Mouse (Mus musculus) gastrocnemius, postnatal 25 days (tissue): ENCODE results near the gene Ssna1. TPM values are rescaled to one million over a fixed set of nuclear protein-coding genes. Genes with fewer than 3 reads are reported as not detected.

Source experiments
- DNase-seq: peaks from one replicate; pipeline ENCODE4 v3.0.0; 2022
- long read RNA-seq, 2 experiments: library from polyadenylated mRNA; stranded (forward); transcript quantifications; one replicate each; pipeline ENCODE4 v2.0.0; 2021
- total RNA-seq, 2 experiments: library from RNA; stranded (reverse); gene quantifications; 1 replicate in 1 of 2; 2 replicates in 1 of 2; pipeline ENCODE4 v1.2.3; 2021

Gene Ssna1
- total RNA-seq = 10 to 100 TPM; 31.6 to 33.0 TPM
- long read RNA-seq, experiment 1, transcript Ssna1-201 (3 exons, 862 nt) = major isoform, 31 of 68 reads
- long read RNA-seq, experiment 1, transcript Ssna1-204 (2 exons, 1,006 nt) = minor isoform, 25 of 68 reads
- long read RNA-seq, experiment 1, partial matches to known transcripts = 0 of 68 reads
- long read RNA-seq, experiment 1, other reads (novel, unspliced or antisense) = 9 of 68 reads
- long read RNA-seq, experiment 2, transcript Ssna1-204 (2 exons, 1,006 nt) = minor isoform, 17 of 64 reads
- long read RNA-seq, experiment 2, transcript Ssna1-201 (3 exons, 862 nt) = major isoform, 38 of 64 reads
- long read RNA-seq, experiment 2, partial matches to known transcripts = 0 of 64 reads
- long read RNA-seq, experiment 2, other reads (novel, unspliced or antisense) = 7 of 64 reads

DNA sequence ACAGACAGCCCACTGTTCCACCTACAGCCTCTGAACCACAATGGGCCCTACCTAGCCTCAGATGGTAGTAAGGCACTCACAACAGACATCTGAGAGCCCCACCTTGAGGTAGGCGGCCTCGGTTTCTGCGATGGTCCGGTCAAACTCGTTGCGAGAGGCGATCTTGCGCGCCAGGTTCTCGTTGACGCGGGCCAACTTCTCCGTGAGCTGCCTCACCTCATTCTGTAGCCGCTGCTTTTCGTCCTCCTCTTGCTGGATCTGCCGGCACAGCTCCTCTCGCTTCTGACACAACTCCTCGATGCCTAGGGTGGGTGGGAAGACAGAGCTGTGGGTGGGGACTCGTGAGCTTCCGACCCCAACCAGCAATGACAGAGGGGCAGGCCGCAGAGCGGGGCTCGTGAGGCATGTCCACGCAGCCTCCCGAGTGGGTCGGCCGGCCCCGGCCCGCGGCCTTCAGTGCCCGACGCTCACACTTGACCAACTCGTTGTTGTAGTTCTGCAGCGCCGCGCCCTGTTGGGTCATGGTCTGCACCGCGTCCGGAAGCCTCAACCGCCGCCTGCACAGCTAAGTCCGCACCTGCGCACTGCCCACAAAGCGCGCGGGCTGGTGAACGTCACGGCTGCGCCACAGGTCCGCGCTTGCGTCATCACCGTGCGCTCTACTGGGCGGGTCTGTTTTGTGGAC, at the start of gene Ssna1, which contains the start of gene Anapc2:
Gene Ssna1, minus strand, starts transcription at position 612 of the 685 bp plus-strand sequence.
Gene Anapc2, plus strand, starts transcription at position 652 of the 685 bp plus-strand sequence.
- peak; percentile 95 for DNase-seq

GRCm38 (mm10) chr2:25320084-25320483, 47.8 kb upstream of the Ssna1 start:
- no peak for DNase-seq

- DNase-seq = peak; percentile 21
Measured at GRCm38 (mm10) chr2:25318971-25319773, 46.9 kb upstream of the Ssna1 start, which contains the start of gene Grin1. Gene Grin1 (minus strand): TSS chr2:25319187.

DNA sequence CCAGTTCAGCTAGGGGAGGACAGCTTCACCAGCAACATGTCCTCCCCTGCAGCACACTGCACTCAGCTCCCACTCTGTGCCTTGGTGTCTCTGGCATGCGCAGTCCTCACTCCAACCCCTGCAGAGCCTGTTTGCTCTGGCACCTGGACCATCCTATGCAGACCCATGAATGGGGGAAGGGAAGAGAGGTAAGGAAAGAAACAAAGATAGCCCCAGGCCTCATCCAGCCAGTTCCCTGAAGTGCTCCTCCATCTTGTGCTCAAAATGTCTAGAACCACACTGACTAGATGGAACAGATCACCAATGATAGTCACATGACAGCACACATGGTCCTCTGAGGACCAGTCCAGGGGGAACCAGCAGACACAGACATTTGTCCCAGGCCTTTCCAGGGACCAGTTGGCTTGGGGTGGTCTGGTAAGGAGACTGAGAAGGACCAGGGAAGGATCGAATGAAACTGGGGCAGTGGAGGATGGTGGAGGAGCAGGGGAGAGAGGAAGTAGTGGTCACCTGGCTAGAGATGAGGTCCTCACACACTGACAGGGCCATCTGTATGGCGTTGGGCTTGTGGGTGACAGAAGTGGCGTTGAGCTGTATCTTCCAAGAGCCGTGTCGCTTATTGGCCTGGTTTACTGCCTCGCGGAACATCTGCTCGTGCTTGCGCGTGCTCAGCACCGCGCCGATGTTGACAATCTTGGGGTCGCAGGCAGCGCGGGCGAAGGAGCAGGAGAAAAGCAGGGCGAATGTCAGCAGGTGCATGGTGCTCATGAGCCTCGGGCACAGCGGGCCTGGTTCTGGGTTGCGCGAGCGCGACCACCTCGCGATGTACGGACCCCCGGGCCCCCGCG, 46.1 kb upstream of the Ssna1 start:
- DNase-seq = no peak

- no peak for DNase-seq
Measured at GRCm38 (mm10) chr2:25311491-25311891, 39.3 kb upstream of the Ssna1 start.

GRCm38 (mm10) chr2:25310969-25311368, 38.7 kb upstream of the Ssna1 start:
- DNase-seq = no peak

- no peak for DNase-seq
Measured at GRCm38 (mm10) chr2:25310180-25310579, 37.9 kb upstream of the Ssna1 start.

GRCm38 (mm10) chr2:25305587-25306359, 33.5 kb upstream of the Ssna1 start:
- no peak for DNase-seq

GRCm38 (mm10) chr2:25304657-25305541, 32.7 kb upstream of the Ssna1 start:
- DNase-seq = no peak

GRCm38 (mm10) chr2:25303931-25304656, 31.9 kb upstream of the Ssna1 start:
- no peak for DNase-seq

- DNase-seq = no peak
Measured at GRCm38 (mm10) chr2:25303452-25303851, 31.2 kb upstream of the Ssna1 start.

- no peak for DNase-seq
Measured at GRCm38 (mm10) chr2:25298046-25298445, 25.8 kb upstream of the Ssna1 start.

DNA sequence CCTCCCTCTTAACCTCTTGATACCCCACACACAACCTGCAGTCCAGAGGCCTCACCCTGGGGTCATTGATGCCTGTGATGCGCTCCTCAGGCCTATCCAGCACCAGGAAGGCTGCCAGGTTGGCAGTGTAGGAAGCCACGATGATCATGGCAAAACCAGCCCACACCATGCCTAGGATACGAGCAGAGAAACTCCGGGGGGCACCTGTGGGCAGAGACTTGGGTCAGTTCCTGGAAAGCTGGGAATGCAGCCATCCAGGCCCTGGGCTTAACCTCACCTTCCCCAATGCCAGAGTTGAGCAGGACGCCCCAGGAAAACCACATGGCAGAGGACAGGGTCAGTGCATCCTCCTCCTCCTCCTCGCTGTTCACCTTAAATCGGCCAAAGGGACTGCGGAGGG, 24.9 kb upstream of the Ssna1 start:
- no peak for DNase-seq

DNA sequence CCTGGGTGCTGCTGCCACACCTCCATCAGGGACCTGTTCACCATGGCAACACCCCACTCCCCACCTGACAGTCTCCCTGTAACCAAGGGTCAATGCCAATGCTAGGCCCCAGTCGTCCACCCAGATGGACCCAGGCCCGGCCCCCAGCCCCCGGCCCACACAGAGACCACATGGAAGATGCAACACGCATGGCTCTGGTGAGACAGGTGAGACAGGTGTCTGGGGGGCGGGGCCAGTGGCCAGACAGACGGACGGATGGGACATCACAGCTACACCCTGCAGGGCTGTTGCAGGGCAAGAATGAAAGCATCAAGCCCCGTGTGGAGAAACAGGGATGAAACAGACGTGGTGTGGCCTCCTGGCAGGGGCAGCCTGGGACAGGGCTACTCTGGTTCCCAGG, 21.5 kb upstream of the Ssna1 start:
- no peak for DNase-seq

- DNase-seq = peak; percentile 41
Measured at GRCm38 (mm10) chr2:25292856-25293255, 20.6 kb upstream of the Ssna1 start.

DNA sequence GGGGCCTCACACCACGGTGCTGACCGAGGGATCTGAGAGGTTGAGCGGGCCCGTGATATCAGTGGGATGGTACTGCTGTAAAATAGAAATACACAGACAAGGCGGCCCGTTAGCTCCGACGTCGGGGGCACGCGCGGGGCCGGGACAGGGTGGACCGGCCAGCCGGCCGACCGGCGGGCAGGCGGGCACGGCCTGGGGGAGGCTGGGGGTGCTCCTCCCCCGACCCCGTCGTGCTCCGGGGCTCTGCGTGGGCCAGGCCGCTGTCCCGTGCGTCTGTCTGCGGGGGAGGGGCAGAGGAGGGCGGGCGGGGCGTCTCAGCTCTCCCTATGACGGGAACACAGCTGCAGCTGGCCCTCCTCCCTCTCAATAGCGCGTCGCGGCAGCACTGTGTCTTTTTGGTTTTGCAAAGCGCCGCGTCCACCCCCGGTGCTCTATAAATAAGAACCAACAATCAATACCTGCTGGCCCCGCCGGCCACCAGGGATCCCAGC, 19.9 kb upstream of the Ssna1 start:
- peak; percentile 35 for DNase-seq

GRCm38 (mm10) chr2:25291184-25292053, 19.2 kb upstream of the Ssna1 start:
- DNase-seq = no peak

GRCm38 (mm10) chr2:25290816-25291130, 18.5 kb upstream of the Ssna1 start:
- no peak for DNase-seq
